Mouse (Mus musculus) hindbrain, postnatal 0 days (tissue): ENCODE measurements around the gene Olfr557. TPM values are rescaled to one million over a fixed set of nuclear protein-coding genes. Genes with fewer than 3 reads are reported as not detected.

Experiments
- ATAC-seq: fragments of 200-750 bp; cut with Nextera tagmentation; 2 replicates; pipeline ENCODE4 v1.8.0; 2017; ENCODE audit warnings: mild to moderate bottlenecking, moderate TSS enrichment, moderate library complexity
- DNase-seq: peaks from one replicate; pipeline ENCODE4 v3.0.0-alpha.2; 2015; ENCODE audit warnings: low spot score
- H3K27ac ChIP-seq: fragments of 300-500 bp; sonication (generic); 2 replicates; pipeline ENCODE4 v1.5.1; 2014; ENCODE audit warnings: mild to moderate bottlenecking
- H3K27me3 ChIP-seq: fragments of 300-500 bp; sonication (generic); 2 replicates; pipeline ENCODE4 v1.6.1; 2014; ENCODE audit warnings: low read length, mixed read lengths; ENCODE audit not compliant: insufficient read depth
- H3K36me3 ChIP-seq: fragments of 300-500 bp; sonication (generic); 2 replicates; pipeline ENCODE4 v1.6.1; 2014; ENCODE audit warnings: low read length, mixed read lengths; ENCODE audit not compliant: insufficient read depth
- H3K4me1 ChIP-seq: fragments of 300-500 bp; sonication (generic); 2 replicates; pipeline ENCODE4 v1.6.1; 2014; ENCODE audit warnings: antibody characterized with exemption, low read length, mixed read lengths; ENCODE audit not compliant: insufficient read depth
- H3K4me2 ChIP-seq: fragments of 300-500 bp; sonication (generic); 2 replicates; pipeline ENCODE4 v1.6.1; 2014; ENCODE audit warnings: low read depth, mild to moderate bottlenecking, low read length, moderate library complexity, mixed read lengths
- H3K4me3 ChIP-seq: fragments of 300-500 bp; sonication (generic); 2 replicates; pipeline ENCODE4 v1.5.1; 2014; ENCODE audit warnings: low read length
- H3K9ac ChIP-seq: fragments of 300-500 bp; sonication (generic); replicated peaks from 2 replicates; pipeline ENCODE4 v1.6.1; 2014; ENCODE audit warnings: mild to moderate bottlenecking, low read length, moderate library complexity, mixed read lengths
- H3K9me3 ChIP-seq: fragments of 300-500 bp; sonication (generic); 2 replicates; pipeline ENCODE4 v1.6.1; 2016; ENCODE audit warnings: low read length, mixed read lengths
- CTCF ChIP-seq: IDR thresholded peaks from 2 replicates; pipeline ENCODE4 v1.5.1; 2016; ENCODE audit warnings: antibody characterized with exemption, control low read depth, low read depth
- WGBS: fragments of 180-500 bp; shearing (Covaris S2); extraction: QIAGEN DNeasy Blood & Tissue Kit; methylation state at CpG from one replicate; pipeline ENCODE4 v1.1.7; 2014; 5-methylcytosine and 5-hydroxymethylcytosine counted together
- polyA plus RNA-seq: library from polyadenylated mRNA; unstranded; fragments of >200 nt; fragmentation: Nextera tagmentation; extraction: Ambion mirVana; gene quantifications from 2 replicates; pipeline ENCODE4 v1.2.1, GENCODE M21; 2015
- total RNA-seq: library from RNA; depleted of rRNA; stranded (reverse); fragments of >200 nt; gene quantifications from 2 replicates; pipeline ENCODE4 v1.2.3, GENCODE M21; 2014; rRNA removed

Gene Olfr557
- total and polyA plus RNA-seq, 2 experiments from 2014 or later = not detected

DNA sequence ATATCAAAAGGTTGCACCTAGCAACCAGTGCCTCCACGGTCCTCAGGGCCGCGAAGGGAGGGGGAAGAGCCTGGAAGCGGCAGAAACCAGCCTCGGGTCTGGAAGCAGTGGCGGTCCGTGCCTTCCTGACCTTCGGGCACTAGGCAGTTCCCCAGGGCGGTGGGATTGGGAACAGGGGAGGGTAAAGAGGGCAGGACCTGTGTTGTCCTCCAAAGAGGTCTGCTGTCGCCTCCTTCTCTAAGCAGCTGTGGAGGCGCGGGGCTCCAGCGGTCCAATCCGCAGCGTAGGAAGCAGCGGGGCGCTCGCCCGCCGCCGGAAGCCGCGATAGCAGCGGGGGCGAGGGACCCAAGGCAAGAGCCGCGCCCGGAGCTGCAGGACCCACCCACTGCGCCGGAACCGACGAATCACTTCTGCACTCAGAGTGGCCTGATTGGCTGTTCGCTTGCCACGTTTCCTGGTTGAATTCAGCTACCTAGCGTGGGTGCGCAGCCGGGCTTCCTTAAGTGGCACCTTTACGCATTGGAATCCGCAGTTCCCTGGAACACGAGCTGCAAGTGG lies 8.7 kb upstream of the Olfr557 start, which contains the start of gene Trim68:
Gene Trim68, minus strand, starts transcription at position 384 of the 558 bp plus-strand sequence.
- Histone ChIP-seq H3K9ac (peak within 1 kb of the TSS; percentile 60), H3K27ac (no peak within 1 kb of the TSS; the same call in 1 of the 2 replicates), H3K4me1 (no peaks in the 10 kb centered on the region), H3K36me3 (no peaks in the 10 kb centered on the region), H3K27me3 (no peaks in the 10 kb centered on the region), H3K9me3 (no peaks in the 10 kb centered on the region), H3K4me3 (peak within 1 kb of the TSS; percentile 54), H3K4me2 (peak within 1 kb of the TSS; percentile 76)
- WGBS = under 1% methylated on average over 39 of the region's 40 CpGs
- no peak for TF ChIP-seq CTCF
- DNase-seq (peak; percentile 92), ATAC-seq (peak; percentile 99)

DNA sequence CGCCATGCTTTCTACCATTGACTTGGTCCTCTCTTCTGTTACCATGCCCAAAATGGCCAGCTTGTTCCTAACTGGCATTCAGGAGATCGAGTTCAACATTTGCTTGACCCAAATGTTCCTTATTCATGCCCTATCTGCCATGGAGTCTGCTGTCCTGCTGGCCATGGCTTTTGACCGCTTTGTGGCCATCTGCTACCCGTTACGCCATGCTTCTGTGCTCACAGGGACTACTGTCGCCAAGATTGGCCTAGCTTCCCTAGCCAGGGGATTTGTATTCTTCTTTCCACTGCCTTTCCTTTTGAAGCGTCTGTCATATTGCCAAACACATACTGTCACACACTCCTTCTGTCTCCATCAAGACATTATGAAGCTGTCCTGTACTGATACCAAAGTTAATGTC lies 2.8 kb downstream of the Olfr557 start:
- H3K4me3 ChIP-seq = no peak overlapping the region
- no peaks in the 10 kb centered on the region for H3K4me1 ChIP-seq
- H3K9ac ChIP-seq = no peak overlapping the region
- no peak overlapping the region for H3K4me2 ChIP-seq
- 74% methylated on average over 7 of the region's 7 CpGs for WGBS
- no peak for TF ChIP-seq CTCF
- DNase-seq (no peak), ATAC-seq (no peak)
- no peak overlapping the region for H3K27ac ChIP-seq
- no peaks in the 10 kb centered on the region for H3K36me3 ChIP-seq
- no peaks in the 10 kb centered on the region for H3K9me3 ChIP-seq
- no peaks in the 10 kb centered on the region for H3K27me3 ChIP-seq

- no peak for ATAC-seq
- no peaks in the 10 kb centered on the region for H3K27me3 ChIP-seq
- no peaks in the 10 kb centered on the region for H3K36me3 ChIP-seq
- TF ChIP-seq CTCF = no peak
- no peak within 1 kb of the TSS for H3K4me3 ChIP-seq
- H3K9ac ChIP-seq = no peak within 1 kb of the TSS
- no peaks in the 10 kb centered on the region for H3K4me1 ChIP-seq
- no peak within 1 kb of the TSS for H3K27ac ChIP-seq
- DNase-seq = no peak
- H3K9me3 ChIP-seq = no peaks in the 10 kb centered on the region
- H3K4me2 ChIP-seq = no peak within 1 kb of the TSS
Measured at GRCm38 (mm10) chr7:102701915-102702314, 6.2 kb downstream of the Olfr557 start, which contains the start of gene Olfr558. TSS of gene Olfr558 (plus strand) at chr7:102702215.

GRCm38 (mm10) chr7:102718970-102719369 lies 23.3 kb downstream of the Olfr557 start, which contains the start of gene Olfr33:
TSS of gene Olfr33 (minus strand) at chr7:102719070.
- no peaks in the 10 kb centered on the region for H3K27me3 ChIP-seq
- no peaks in the 10 kb centered on the region for H3K4me1 ChIP-seq
- H3K9me3 ChIP-seq = no peaks in the 10 kb centered on the region
- no peak for ATAC-seq
- no peak for TF ChIP-seq CTCF
- H3K9ac ChIP-seq = no peak within 1 kb of the TSS
- H3K27ac ChIP-seq = no peak within 1 kb of the TSS
- DNase-seq = no peak
- no peaks in the 10 kb centered on the region for H3K36me3 ChIP-seq
- no peak within 1 kb of the TSS for H3K4me3 ChIP-seq
- WGBS = 44% methylated on average over 1 of the region's 1 CpGs
- no peak within 1 kb of the TSS for H3K4me2 ChIP-seq

- Histone ChIP-seq H3K36me3 (no peaks in the 10 kb centered on the region), H3K27ac (no peak within 1 kb of the TSS), H3K9ac (no peak within 1 kb of the TSS), H3K9me3 (no peaks in the 10 kb centered on the region), H3K27me3 (no peaks in the 10 kb centered on the region), H3K4me2 (no peak within 1 kb of the TSS), H3K4me3 (no peak within 1 kb of the TSS), H3K4me1 (no peaks in the 10 kb centered on the region)
- DNase-seq (no peak), ATAC-seq (no peak)
- no peak for TF ChIP-seq CTCF
Measured at GRCm38 (mm10) chr7:102727391-102727790, 31.7 kb downstream of the Olfr557 start, which contains the start of gene Olfr559. TSS of gene Olfr559 (minus strand) at chr7:102727491.

GRCm38 (mm10) chr7:102733793-102734192 lies 38.1 kb downstream of the Olfr557 start:
- Histone ChIP-seq H3K9ac (no peak overlapping the region), H3K27me3 (no peaks in the 10 kb centered on the region), H3K4me3 (no peak overlapping the region), H3K9me3 (no peaks in the 10 kb centered on the region), H3K4me2 (no peak overlapping the region), H3K4me1 (no peaks in the 10 kb centered on the region), H3K27ac (no peak overlapping the region), H3K36me3 (no peaks in the 10 kb centered on the region)
- no peak; the same call in 1 of the 2 replicates for ATAC-seq
- 53% methylated on average over 1 of the region's 1 CpGs for WGBS
- no peak for DNase-seq
- TF ChIP-seq CTCF = no peak

- no peaks in the 10 kb centered on the region for H3K27me3 ChIP-seq
- no peak overlapping the region for H3K4me3 ChIP-seq
- H3K9ac ChIP-seq = no peak overlapping the region
- H3K27ac ChIP-seq = no peak overlapping the region
- H3K4me1 ChIP-seq = no peaks in the 10 kb centered on the region
- DNase-seq (no peak), ATAC-seq (no peak)
- TF ChIP-seq CTCF = no peak
- no peaks in the 10 kb centered on the region for H3K9me3 ChIP-seq
- WGBS = 60% methylated on average over 2 of the region's 2 CpGs
- H3K36me3 ChIP-seq = no peaks in the 10 kb centered on the region
- H3K4me2 ChIP-seq = no peak overlapping the region
Measured at GRCm38 (mm10) chr7:102737705-102738104, 42.0 kb downstream of the Olfr557 start.

Other genes starting within 250 kb of the Olfr557 start
- not detected in 2 replicates for gene Olfr543, start 214.2 kb upstream of the Olfr557 start, total RNA-seq
- 0.28 TPM in 2 replicates for gene Olfr543, start 214.2 kb upstream of the Olfr557 start, polyA plus RNA-seq
- not detected in 2 replicates for gene Olfr544, start 207.6 kb upstream of the Olfr557 start, total RNA-seq
- gene Olfr544, start 207.6 kb upstream of the Olfr557 start, polyA plus RNA-seq = 0.14 TPM in 2 replicates
- not detected in 2 replicates for gene Olfr545, start 196.3 kb upstream of the Olfr557 start, total RNA-seq
- 0.05 and 0.18 TPM in 2 replicates for gene Olfr545, start 196.3 kb upstream of the Olfr557 start, polyA plus RNA-seq
- not detected in 2 replicates for gene Olfr547, start 161.2 kb upstream of the Olfr557 start, total RNA-seq
- gene Olfr547, start 161.2 kb upstream of the Olfr557 start, polyA plus RNA-seq = not detected in 2 replicates
- not detected in 2 replicates for gene Olfr548-ps1, start 155.0 kb upstream of the Olfr557 start, total RNA-seq
- not detected in 2 replicates for gene Olfr548-ps1, start 155.0 kb upstream of the Olfr557 start, polyA plus RNA-seq
- not detected in 2 replicates for gene Olfr549, start 146.0 kb upstream of the Olfr557 start, total RNA-seq
- gene Olfr549, start 146.0 kb upstream of the Olfr557 start, polyA plus RNA-seq = not detected in 2 replicates
- 1.4 TPM in 2 replicates for gene Trim21, start 130.4 kb upstream of the Olfr557 start, total RNA-seq
- gene Trim21, start 130.4 kb upstream of the Olfr557 start, polyA plus RNA-seq = 0.29 and 0.54 TPM in 2 replicates
- gene Olfr550, start 124.5 kb upstream of the Olfr557 start, total RNA-seq = not detected in 2 replicates
- not detected in 2 replicates for gene Olfr550, start 124.5 kb upstream of the Olfr557 start, polyA plus RNA-seq
- gene Olfr551, start 104.0 kb upstream of the Olfr557 start, total RNA-seq = not detected in 2 replicates
- not detected in 2 replicates for gene Olfr551, start 104.0 kb upstream of the Olfr557 start, polyA plus RNA-seq
- not detected in 2 replicates for gene Olfr552, start 98.1 kb upstream of the Olfr557 start, total RNA-seq
- not detected in 2 replicates for gene Olfr552, start 98.1 kb upstream of the Olfr557 start, polyA plus RNA-seq
- not detected in 2 replicates for gene Olfr553, start 77.7 kb upstream of the Olfr557 start, total RNA-seq
- not detected in 2 replicates for gene Olfr553, start 77.7 kb upstream of the Olfr557 start, polyA plus RNA-seq
- gene Olfr554, start 57.5 kb upstream of the Olfr557 start, total RNA-seq = not detected in 2 replicates
- gene Olfr554, start 57.5 kb upstream of the Olfr557 start, polyA plus RNA-seq = not detected in 2 replicates
- gene Olfr555, start 37.1 kb upstream of the Olfr557 start, total RNA-seq = not detected in 2 replicates
- gene Olfr555, start 37.1 kb upstream of the Olfr557 start, polyA plus RNA-seq = not detected in 2 replicates
- gene Olfr556, start 31.0 kb upstream of the Olfr557 start, total RNA-seq = not detected in 2 replicates
- gene Olfr556, start 31.0 kb upstream of the Olfr557 start, polyA plus RNA-seq = not detected in 2 replicates
- 2.2 TPM in 2 replicates for gene Trim68, start 8.6 kb upstream of the Olfr557 start, total RNA-seq
- 5.3 and 6.5 TPM in 2 replicates for gene Trim68, start 8.6 kb upstream of the Olfr557 start, polyA plus RNA-seq
- gene Olfr558, start 6.3 kb downstream of the Olfr557 start, total RNA-seq = 0.11 TPM in 1 of 2 replicates, not detected in the other
- gene Olfr558, start 6.3 kb downstream of the Olfr557 start, polyA plus RNA-seq = 0.23 TPM in 1 of 2 replicates, not detected in the other
- not detected in 2 replicates for gene Olfr33, start 23.2 kb downstream of the Olfr557 start, total RNA-seq
- not detected in 2 replicates for gene Olfr33, start 23.2 kb downstream of the Olfr557 start, polyA plus RNA-seq
- not detected in 2 replicates for gene Olfr559, start 31.6 kb downstream of the Olfr557 start, total RNA-seq
- gene Olfr559, start 31.6 kb downstream of the Olfr557 start, polyA plus RNA-seq = not detected in 2 replicates
- gene Olfr560, start 63.5 kb downstream of the Olfr557 start, total RNA-seq = not detected in 2 replicates
- not detected in 2 replicates for gene Olfr560, start 63.5 kb downstream of the Olfr557 start, polyA plus RNA-seq
- 0.78 TPM in 1 of 2 replicates, not detected in the other for gene Olfr78, start 63.6 kb downstream of the Olfr557 start, total RNA-seq
- gene Olfr78, start 63.6 kb downstream of the Olfr557 start, polyA plus RNA-seq = 0.10 and 0.15 TPM in 2 replicates
- not detected in 2 replicates for gene Olfr561, start 75.3 kb downstream of the Olfr557 start, total RNA-seq
- gene Olfr561, start 75.3 kb downstream of the Olfr557 start, polyA plus RNA-seq = not detected in 2 replicates
- not detected in 2 replicates for gene Olfr564, start 107.6 kb downstream of the Olfr557 start, total RNA-seq
- gene Olfr564, start 107.6 kb downstream of the Olfr557 start, polyA plus RNA-seq = not detected in 2 replicates
- not detected in 2 replicates for gene Olfr566, start 162.9 kb downstream of the Olfr557 start, total RNA-seq
- not detected in 2 replicates for gene Olfr566, start 162.9 kb downstream of the Olfr557 start, polyA plus RNA-seq
- gene Olfr568, start 181.2 kb downstream of the Olfr557 start, total RNA-seq = not detected in 2 replicates
- gene Olfr568, start 181.2 kb downstream of the Olfr557 start, polyA plus RNA-seq = not detected in 2 replicates
- gene Olfr569, start 195.0 kb downstream of the Olfr557 start, total RNA-seq = not detected in 2 replicates
- not detected in 2 replicates for gene Olfr569, start 195.0 kb downstream of the Olfr557 start, polyA plus RNA-seq
- gene Olfr570, start 198.7 kb downstream of the Olfr557 start, total RNA-seq = not detected in 2 replicates
- not detected in 2 replicates for gene Olfr570, start 198.7 kb downstream of the Olfr557 start, polyA plus RNA-seq
- gene Olfr571, start 221.6 kb downstream of the Olfr557 start, total RNA-seq = not detected in 2 replicates
- not detected in 2 replicates for gene Olfr571, start 221.6 kb downstream of the Olfr557 start, polyA plus RNA-seq
- not detected in 2 replicates for gene Olfr572, start 228.5 kb downstream of the Olfr557 start, total RNA-seq
- not detected in 2 replicates for gene Olfr572, start 228.5 kb downstream of the Olfr557 start, polyA plus RNA-seq
- not detected in 2 replicates for gene Olfr573-ps1, start 246.7 kb downstream of the Olfr557 start, total RNA-seq
- not detected in 2 replicates for gene Olfr573-ps1, start 246.7 kb downstream of the Olfr557 start, polyA plus RNA-seq